Mouse (Mus musculus) myocyte (in vitro differentiated cells): ENCODE measurements around the gene Rabl6.

Experiments
- POLR2AphosphoS2 ChIP-seq: IDR thresholded peaks from one replicate; pipeline ENCODE4 v1.6.1; 2011; ENCODE audit warnings: low read depth, control low read depth; ENCODE audit not compliant: insufficient read length
- USF1 ChIP-seq: IDR thresholded peaks from one replicate; pipeline ENCODE4 v1.6.1; 2011; ENCODE audit warnings: low read depth, mild to moderate bottlenecking, control low read depth, moderate library complexity

- no peak for TF ChIP-seq USF1
- no peak for TF ChIP-seq POLR2AphosphoS2
Observed at GRCm38 (mm10) chr2:25633616-25634015, 25.3 kb upstream of the Rabl6 start.
